Mouse (Mus musculus): ENCODE results near the gene Foxo6. TPM values are rescaled to one million over a fixed set of nuclear protein-coding genes. Genes with fewer than 3 reads are reported as not detected.

Foxo6 gene
- polyA plus RNA-seq, 1 experiment from 2014 or later: 0.28 TPM

DNA sequence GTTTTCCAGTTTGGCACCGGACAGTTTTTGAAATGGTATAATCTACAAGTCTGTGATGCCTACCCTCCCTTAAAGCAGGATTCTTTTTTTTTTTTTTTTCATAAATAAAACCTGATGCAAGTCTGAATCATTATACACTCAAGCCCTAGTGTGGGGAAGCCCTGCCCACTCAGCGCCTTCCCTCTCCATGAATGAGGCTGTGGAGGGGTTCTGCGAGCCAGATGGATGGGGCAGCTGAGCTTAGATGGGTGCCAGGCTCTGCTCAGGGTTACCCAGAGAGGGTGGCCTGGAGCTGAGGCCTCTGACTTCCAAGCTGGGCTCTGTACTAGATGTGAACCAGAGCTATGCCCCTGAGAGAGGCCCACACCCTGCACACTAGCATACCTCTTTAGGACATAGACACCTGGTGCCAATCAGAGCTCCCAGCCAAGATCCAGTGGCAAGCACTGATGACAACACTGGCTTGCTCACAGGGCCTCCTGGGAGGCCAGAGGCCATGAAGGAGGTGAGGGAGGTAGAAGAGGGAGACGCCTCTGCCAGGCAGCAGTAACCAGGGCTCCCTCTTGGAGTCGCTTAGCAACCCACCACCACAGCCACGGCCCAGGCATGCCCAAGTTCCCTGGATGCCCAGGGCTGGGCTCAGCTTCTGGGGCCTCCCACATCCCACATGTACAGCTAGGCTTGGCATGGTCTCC is 15.1 kb downstream of the Foxo6 start:
- H3K27ac ChIP-seq (replicated peaks): no peak overlapping the region
- WGBS: 84% methylated on average over 6 of the region's 6 CpGs
- H3K4me1 ChIP-seq (replicated peaks; ENCODE audit: control insufficient read depth, insufficient read depth): peaks cover 2% of the 10 kb centered on the region; the same call in 1 of the 2 replicates
- no peak overlapping the region for H3K4me2 ChIP-seq (replicated peaks; ENCODE audit: low read depth)
- no peaks in the 10 kb centered on the region for H3K9me3 ChIP-seq (ENCODE audit: control insufficient read depth, low read length)
- H3K4me3 ChIP-seq (ENCODE audit: low read depth, low read length): no peak overlapping the region
- DNase-seq (ENCODE audit: low spot score) (no peak), ATAC-seq (ENCODE audit: low FRiP score, low TSS enrichment) (no peak)
- H3K9ac ChIP-seq (ENCODE audit: low read length): no peak overlapping the region
- H3K27me3 ChIP-seq (ENCODE audit: control insufficient read depth, insufficient read depth, low read length): peaks cover 22% of the 10 kb centered on the region
- H3K36me3 ChIP-seq (ENCODE audit: control insufficient read depth, insufficient read depth, low read length): no peaks in the 10 kb centered on the region
- TF ChIP-seq CTCF (IDR thresholded peaks at IDR 0.05; ENCODE audit: low read depth) (no peak), EP300 (optimal IDR thresholded peaks at IDR 0.05) (no peak)

DNA sequence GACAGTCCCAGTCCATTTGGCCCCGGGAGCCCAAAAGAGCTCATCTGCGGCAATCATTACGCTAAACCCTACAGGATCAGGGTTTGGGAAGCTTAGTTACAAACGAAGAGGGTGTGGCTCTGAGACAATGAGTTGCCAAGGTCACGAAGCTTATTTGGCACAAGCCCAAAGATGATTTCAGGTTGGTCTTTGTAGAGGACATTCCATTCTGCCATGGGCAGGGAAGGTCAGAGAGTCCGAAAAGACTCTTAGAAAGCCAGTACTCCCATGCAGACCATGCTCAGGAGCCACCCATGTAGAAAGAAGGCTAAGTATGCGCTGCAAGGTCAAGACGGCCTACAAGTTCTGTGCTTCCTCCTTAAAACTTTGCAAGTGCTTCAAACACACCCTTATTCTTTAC is 15.9 kb downstream of the Foxo6 start:
- ATAC-seq (ENCODE audit: low FRiP score, low TSS enrichment) (no peak), DNase-seq (ENCODE audit: low spot score) (no peak)
- 50% methylated on average over 8 of the region's 8 CpGs for WGBS
- Histone ChIP-seq H3K36me3 (ENCODE audit: control insufficient read depth, insufficient read depth, low read length) (no peaks in the 10 kb centered on the region), H3K9ac (ENCODE audit: low read length) (no peak overlapping the region), H3K9me3 (ENCODE audit: control insufficient read depth, low read length) (no peaks in the 10 kb centered on the region), H3K4me1 (replicated peaks; ENCODE audit: control insufficient read depth, insufficient read depth) (peaks cover 2% of the 10 kb centered on the region; the same call in 1 of the 2 replicates), H3K4me3 (ENCODE audit: low read depth, low read length) (no peak overlapping the region), H3K27me3 (ENCODE audit: control insufficient read depth, insufficient read depth, low read length) (peaks cover 26% of the 10 kb centered on the region), H3K4me2 (replicated peaks; ENCODE audit: low read depth) (no peak overlapping the region), H3K27ac (replicated peaks) (no peak overlapping the region)
- TF ChIP-seq EP300 (optimal IDR thresholded peaks at IDR 0.05): no peak
- no peak for TF ChIP-seq CTCF (IDR thresholded peaks at IDR 0.05; ENCODE audit: low read depth)

DNA sequence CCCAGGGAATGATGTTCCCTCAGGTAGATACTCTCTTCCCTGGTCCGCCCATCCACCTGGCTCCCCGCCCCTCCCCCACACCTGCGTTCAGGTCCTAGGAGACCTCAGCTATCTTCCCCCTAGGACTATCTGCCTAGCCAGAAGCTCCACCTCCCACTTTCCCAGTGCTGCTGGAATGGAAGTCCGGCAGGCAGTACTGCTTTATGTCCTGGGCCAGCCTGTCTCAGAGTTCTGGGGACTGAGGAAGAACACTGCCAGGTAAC is 16.3 kb downstream of the Foxo6 start:
- ATAC-seq (ENCODE audit: low FRiP score, low TSS enrichment): no peak
- Histone ChIP-seq H3K9me3 (ENCODE audit: control insufficient read depth, low read length) (no peaks in the 10 kb centered on the region), H3K4me3 (ENCODE audit: low read depth, low read length) (no peak overlapping the region), H3K9ac (ENCODE audit: low read length) (no peak overlapping the region), H3K36me3 (ENCODE audit: control insufficient read depth, insufficient read depth, low read length) (no peaks in the 10 kb centered on the region), H3K4me1 (replicated peaks; ENCODE audit: control insufficient read depth, insufficient read depth) (peaks cover 2% of the 10 kb centered on the region; the same call in 1 of the 2 replicates), H3K27me3 (ENCODE audit: control insufficient read depth, insufficient read depth, low read length) (peaks cover 26% of the 10 kb centered on the region), H3K27ac (replicated peaks) (no peak overlapping the region), H3K4me2 (replicated peaks; ENCODE audit: low read depth) (no peak overlapping the region)
- TF ChIP-seq CTCF (IDR thresholded peaks at IDR 0.05; ENCODE audit: low read depth) (no peak), EP300 (optimal IDR thresholded peaks at IDR 0.05) (no peak)
- 34% methylated on average over 4 of the region's 4 CpGs for WGBS
- no peak for DNase-seq (ENCODE audit: low spot score)

DNA sequence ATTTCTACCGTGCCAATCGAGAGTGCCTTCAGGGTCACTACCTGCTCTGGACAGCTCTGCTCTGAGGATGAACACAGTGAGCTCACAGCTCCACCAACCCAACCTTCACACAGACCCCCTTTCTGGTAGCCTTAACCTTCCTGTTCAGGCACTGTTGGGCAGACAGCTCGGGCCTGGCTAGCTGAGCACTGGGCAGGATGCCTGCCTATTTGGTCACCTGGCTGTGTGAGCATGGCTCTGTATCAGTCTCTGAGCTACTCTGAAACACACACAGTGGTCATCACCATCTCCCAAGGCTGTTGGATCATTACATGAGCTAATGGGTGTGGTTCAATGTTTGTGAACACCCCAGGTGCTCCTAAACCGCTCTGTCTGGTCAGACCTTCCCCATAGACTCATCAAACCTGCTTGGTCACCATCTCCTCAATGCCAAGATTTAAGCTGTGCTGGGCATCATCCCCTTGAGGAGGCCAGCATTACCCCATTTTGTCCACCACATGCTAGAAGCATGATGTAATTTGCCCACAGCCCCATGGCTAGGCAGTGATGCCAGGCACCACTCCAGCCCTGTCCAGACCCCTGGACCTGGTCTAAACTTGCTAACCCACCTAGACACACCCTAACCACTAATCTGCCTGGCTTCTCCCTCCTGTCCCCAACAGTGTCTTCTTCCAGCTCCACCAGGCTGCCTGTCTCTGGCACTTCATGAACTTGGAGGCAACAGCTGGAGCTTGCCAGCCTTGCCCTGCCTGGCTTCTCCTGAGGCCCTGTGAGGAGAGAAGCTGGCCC is 16.8 kb downstream of the Foxo6 start:
- no peaks in the 10 kb centered on the region for H3K9me3 ChIP-seq (ENCODE audit: control insufficient read depth, low read length)
- no peaks in the 10 kb centered on the region for H3K36me3 ChIP-seq (ENCODE audit: control insufficient read depth, insufficient read depth, low read length)
- H3K4me2 ChIP-seq (replicated peaks; ENCODE audit: low read depth): no peak overlapping the region
- ATAC-seq (ENCODE audit: low FRiP score, low TSS enrichment) (no peak), DNase-seq (ENCODE audit: low spot score) (no peak)
- WGBS: 66% methylated on average over 4 of the region's 4 CpGs
- H3K9ac ChIP-seq (ENCODE audit: low read length): no peak overlapping the region
- no peak overlapping the region for H3K27ac ChIP-seq (replicated peaks)
- H3K27me3 ChIP-seq (ENCODE audit: control insufficient read depth, insufficient read depth, low read length): peaks cover 26% of the 10 kb centered on the region
- H3K4me1 ChIP-seq (replicated peaks; ENCODE audit: control insufficient read depth, insufficient read depth): peaks cover 2% of the 10 kb centered on the region; the same call in 1 of the 2 replicates
- TF ChIP-seq EP300 (optimal IDR thresholded peaks at IDR 0.05) (no peak), CTCF (IDR thresholded peaks at IDR 0.05; ENCODE audit: low read depth) (no peak)
- no peak overlapping the region for H3K4me3 ChIP-seq (ENCODE audit: low read depth, low read length)

DNA sequence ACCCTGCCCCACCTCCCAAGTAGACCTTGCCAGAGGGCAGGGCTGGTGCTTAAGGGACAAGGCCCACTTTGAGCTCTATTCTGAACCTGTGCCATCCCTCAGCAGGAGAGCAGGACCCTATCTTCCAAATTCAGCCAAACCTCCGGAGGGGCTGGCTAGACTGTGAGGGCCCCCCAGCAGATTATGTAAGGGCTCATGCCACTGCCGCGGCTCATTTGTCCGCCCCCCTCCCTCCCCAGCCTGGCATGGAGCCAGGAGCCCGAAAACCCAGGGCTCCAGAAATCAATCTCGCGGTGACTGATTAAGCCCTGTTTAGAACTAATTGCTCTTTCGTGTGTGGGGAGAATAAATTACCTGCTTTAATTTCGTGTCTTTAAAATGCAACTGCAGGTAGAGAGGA is 17.7 kb downstream of the Foxo6 start:
- Histone ChIP-seq H3K4me2 (replicated peaks; ENCODE audit: low read depth) (no peak overlapping the region), H3K4me1 (replicated peaks; ENCODE audit: control insufficient read depth, insufficient read depth) (peaks cover 2% of the 10 kb centered on the region; the same call in 1 of the 2 replicates), H3K9me3 (ENCODE audit: control insufficient read depth, low read length) (no peaks in the 10 kb centered on the region), H3K27ac (replicated peaks) (no peak overlapping the region), H3K27me3 (ENCODE audit: control insufficient read depth, insufficient read depth, low read length) (peaks cover 26% of the 10 kb centered on the region), H3K9ac (ENCODE audit: low read length) (no peak overlapping the region), H3K36me3 (ENCODE audit: control insufficient read depth, insufficient read depth, low read length) (no peaks in the 10 kb centered on the region), H3K4me3 (ENCODE audit: low read depth, low read length) (no peak overlapping the region)
- WGBS: 11% methylated on average over 9 of the region's 9 CpGs
- TF ChIP-seq CTCF (IDR thresholded peaks at IDR 0.05; ENCODE audit: low read depth) (no peak), EP300 (optimal IDR thresholded peaks at IDR 0.05) (no peak)
- ATAC-seq (ENCODE audit: low FRiP score, low TSS enrichment) (no peak), DNase-seq (ENCODE audit: low spot score) (no peak)
